Mouse (Mus musculus): ENCODE measurements around the gene Hsd17b14. TPM values are rescaled to one million over a fixed set of nuclear protein-coding genes. Genes with fewer than 3 reads are reported as not detected.

Hsd17b14 gene
- polyA plus RNA-seq, 1 experiment from 2014 or later, result 0.52 TPM

DNA sequence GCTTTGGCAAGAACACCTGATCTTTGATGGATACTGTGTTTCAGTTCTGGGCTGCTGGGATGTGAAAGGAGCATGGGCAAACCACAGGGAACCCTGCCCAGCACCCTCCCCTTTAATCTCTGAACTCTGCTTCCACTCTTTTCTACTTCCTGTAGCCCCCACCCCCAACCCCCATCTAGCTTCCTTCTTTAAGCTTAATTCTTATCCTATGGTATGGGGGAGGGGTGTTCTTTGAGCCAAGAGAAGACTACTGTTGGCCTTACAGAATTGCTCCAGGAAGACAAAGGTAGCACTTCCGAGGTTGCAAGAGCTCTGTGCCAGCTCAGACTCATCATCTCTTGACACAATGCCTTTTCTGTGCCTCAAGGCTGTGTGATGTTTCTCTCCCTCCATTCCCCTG lies 17.3 kb downstream of the Hsd17b14 start:
- H3K36me3 ChIP-seq (replicated peaks), result peaks cover 16% of the 10 kb centered on the region
- H3K4me2 ChIP-seq, result no peak overlapping the region
- no peak overlapping the region for H3K27ac ChIP-seq
- ATAC-seq (ENCODE audit: low FRiP score), result no peak
- H3K4me1 ChIP-seq, result peaks cover 29% of the 10 kb centered on the region
- no peaks in the 10 kb centered on the region for H3K27me3 ChIP-seq
- no peaks in the 10 kb centered on the region for H3K9me3 ChIP-seq
- H3K4me3 ChIP-seq (replicated peaks), result no peak overlapping the region
- WGBS, result 57% methylated on average over 1 of the region's 1 CpGs
- no peak overlapping the region for H3K9ac ChIP-seq

DNA sequence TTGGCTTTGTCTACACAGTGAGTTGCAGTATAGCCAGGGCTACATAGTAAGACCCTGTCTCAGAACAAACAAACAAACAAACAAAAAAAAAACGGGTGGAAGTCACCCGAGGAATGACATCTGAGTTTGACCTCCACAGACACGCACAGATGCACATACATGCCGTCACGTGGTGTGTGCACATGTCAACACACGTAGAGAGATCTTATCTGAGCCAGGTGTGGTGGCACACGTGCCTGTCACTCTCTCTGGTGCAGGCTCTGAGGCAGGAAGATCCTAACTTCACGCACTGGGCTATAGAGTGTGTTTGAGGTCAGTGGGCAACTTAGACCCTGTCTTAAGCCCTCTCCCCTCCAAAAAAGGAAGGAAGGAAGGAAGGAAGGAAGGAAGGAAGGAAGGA lies 19.3 kb downstream of the Hsd17b14 start:
- H3K4me2 ChIP-seq, result no peak overlapping the region
- no peak overlapping the region for H3K27ac ChIP-seq
- H3K27me3 ChIP-seq, result no peaks in the 10 kb centered on the region
- peaks cover 22% of the 10 kb centered on the region for H3K36me3 ChIP-seq (replicated peaks)
- no peak overlapping the region for H3K4me3 ChIP-seq (replicated peaks)
- WGBS, result 84% methylated on average over 8 of the region's 8 CpGs
- H3K9me3 ChIP-seq, result no peaks in the 10 kb centered on the region
- no peak for ATAC-seq (ENCODE audit: low FRiP score)
- peaks cover 14% of the 10 kb centered on the region for H3K4me1 ChIP-seq
- H3K9ac ChIP-seq, result no peak overlapping the region

DNA sequence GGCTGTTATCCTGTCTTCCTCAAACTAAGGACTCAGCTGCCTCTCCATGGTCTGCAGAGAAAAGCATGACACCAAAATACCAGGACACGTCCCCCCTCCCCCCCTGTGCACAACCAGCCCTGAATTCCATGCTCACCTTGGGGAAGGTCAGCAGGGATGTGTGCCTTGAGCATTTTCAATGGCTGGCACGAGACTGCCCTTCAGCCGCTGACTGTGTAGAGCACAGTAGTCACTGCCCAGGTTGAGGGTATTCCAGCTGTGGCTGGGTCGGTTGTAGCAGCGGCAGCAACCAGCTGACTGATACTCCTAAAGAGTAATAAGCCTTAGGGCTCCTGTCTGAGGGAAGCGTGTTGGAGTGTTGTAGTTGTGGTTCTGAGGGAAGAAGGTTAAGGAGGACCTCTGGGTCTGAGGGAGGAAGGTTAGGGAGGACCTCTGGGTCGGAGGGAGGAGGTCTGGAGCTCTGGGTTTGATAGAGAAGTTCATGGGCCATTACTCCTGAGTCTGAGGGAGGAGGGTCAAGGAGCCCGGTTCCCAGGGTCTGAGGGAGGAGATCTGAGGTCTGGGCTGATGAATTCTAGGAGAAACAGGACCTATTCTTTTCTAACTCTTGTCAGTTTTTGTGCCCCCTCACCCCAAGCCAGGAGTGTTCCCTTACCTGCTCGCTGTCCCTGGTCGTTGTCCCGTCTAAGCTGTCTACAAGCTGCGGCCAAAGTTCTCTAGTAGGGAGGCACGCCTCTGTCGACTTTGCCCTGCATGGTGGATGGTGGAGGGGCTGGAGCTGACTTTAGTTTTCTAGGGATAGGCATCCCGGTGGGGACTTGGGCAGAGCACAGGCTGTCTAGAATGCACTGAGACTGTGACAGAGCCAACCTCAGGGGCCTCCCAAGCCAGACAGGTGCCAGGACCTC lies 20.0 kb downstream of the Hsd17b14 start:
- WGBS, result 90% methylated on average over 15 of the region's 15 CpGs
- no peak for ATAC-seq (ENCODE audit: low FRiP score)

DNA sequence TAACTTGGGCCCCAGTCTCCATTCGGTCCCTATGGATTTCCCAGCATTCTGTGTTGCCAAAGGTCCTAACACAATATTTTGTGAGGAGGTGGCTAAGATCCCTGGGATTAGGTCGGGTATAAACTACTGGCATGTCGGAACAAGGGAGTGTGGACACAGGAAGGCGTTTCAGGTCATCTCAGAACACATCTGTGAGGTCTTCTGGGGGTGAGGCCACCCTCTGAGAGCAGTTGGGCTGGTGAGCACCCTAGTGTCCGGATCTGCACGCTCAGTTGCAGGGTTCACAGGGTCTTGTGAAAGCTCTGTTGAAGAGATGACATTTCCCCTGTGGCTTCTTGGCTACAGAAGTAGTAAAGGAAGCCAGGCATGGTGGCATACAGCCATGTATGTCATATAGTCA lies 31.2 kb downstream of the Hsd17b14 start:
- Histone ChIP-seq H3K4me3 (replicated peaks) (no peak overlapping the region), H3K36me3 (replicated peaks) (peaks cover 23% of the 10 kb centered on the region), H3K4me1 (peaks cover 4% of the 10 kb centered on the region), H3K9ac (no peak overlapping the region), H3K27ac (no peak overlapping the region), H3K9me3 (no peaks in the 10 kb centered on the region), H3K4me2 (no peak overlapping the region), H3K27me3 (no peaks in the 10 kb centered on the region)
- ATAC-seq (ENCODE audit: low FRiP score), result no peak
- WGBS, result 88% methylated on average over 6 of the region's 6 CpGs

More for the DNA sequence above, 20.0 kb downstream of the Hsd17b14 start:
- Histone ChIP-seq H3K4me2 (no peak overlapping the region), H3K9me3 (no peaks in the 10 kb centered on the region), H3K36me3 (replicated peaks) (peaks cover 22% of the 10 kb centered on the region), H3K4me1 (peaks cover 14% of the 10 kb centered on the region), H3K27me3 (no peaks in the 10 kb centered on the region), H3K4me3 (replicated peaks) (no peak overlapping the region), H3K9ac (no peak overlapping the region), H3K27ac (no peak overlapping the region)

DNA sequence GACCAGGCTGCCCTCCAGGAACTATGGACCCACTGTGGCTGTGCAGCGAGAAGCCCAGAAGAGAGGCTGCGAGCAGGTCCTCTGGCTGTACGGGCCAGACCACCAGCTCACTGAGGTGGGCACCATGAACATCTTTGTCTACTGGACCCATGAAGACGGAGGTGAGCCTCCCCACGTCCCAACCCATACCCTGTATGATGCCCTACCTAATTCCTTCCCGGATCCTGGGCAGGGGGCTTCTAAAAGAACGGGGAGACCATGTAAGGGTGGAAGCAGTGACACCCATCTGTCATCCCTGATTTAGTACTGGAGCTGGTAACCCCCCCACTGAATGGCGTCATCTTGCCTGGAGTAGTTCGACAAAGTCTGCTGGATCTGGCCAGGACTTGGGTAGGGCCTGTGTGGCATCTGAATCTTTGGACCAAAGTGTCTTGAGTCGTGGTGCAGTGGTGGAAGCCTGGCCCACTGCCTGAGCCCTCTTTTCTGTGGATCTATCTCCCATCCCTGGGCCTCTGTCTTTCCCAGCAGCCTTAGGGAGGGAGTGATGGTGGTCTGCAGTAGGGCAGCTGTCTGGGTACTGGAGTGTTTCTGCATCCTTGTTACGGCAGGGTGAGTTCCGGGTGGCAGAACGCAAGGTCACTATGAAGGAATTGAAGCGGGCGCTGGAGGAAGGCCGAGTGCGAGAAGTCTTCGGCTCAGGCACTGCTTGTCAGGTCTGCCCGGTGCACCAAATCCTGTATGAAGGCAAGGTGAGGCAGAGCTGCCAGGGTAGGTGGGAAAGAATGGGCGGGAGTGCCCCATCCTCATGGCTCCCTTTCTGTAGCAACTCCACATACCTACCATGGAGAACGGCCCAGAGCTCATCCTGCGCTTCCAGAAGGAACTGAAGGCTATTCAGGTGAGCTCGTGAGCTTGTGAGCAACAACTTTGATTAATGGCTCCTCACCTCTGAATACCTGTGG lies 33.2 kb downstream of the Hsd17b14 start:
- Histone ChIP-seq H3K27me3 (no peaks in the 10 kb centered on the region), H3K4me1 (peaks cover 4% of the 10 kb centered on the region), H3K36me3 (replicated peaks) (peaks cover 21% of the 10 kb centered on the region), H3K4me3 (replicated peaks) (no peak overlapping the region), H3K4me2 (no peak overlapping the region), H3K9me3 (no peaks in the 10 kb centered on the region), H3K9ac (no peak overlapping the region), H3K27ac (no peak overlapping the region)
- 93% methylated on average over 23 of the region's 23 CpGs for WGBS
- ATAC-seq (ENCODE audit: low FRiP score), result no peak

DNA sequence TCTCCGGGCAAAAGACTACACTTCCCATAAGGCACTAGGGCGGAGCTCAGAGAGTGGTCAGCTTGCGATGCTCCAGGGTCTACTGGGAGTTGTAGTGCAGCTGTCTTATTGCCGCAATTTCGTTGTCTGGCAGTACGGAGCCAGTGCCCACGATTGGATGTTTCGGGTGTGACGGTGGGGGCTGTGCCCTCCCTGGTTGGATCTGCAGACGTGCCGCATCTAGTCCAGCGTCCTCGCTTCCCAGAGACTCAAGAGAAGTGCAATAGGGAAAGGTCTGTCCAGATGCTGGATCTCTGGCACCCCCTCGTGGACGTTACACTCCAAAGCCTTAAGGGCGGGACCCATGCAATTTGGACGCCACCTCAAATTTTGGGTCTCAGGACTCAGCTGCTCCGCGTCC lies 34.5 kb downstream of the Hsd17b14 start:
- peak overlapping the region; percentile 52 for H3K4me2 ChIP-seq
- H3K9ac ChIP-seq, result no peak overlapping the region
- ATAC-seq (ENCODE audit: low FRiP score), result peak; percentile 98
- no peaks in the 10 kb centered on the region for H3K9me3 ChIP-seq
- peaks cover 4% of the 10 kb centered on the region for H3K4me1 ChIP-seq
- H3K27ac ChIP-seq, result 0 out of 2 replicates have a peak overlapping the region, but pooled peaks have one; percentile 42
- WGBS, result 7% methylated on average over 19 of the region's 19 CpGs
- H3K27me3 ChIP-seq, result no peaks in the 10 kb centered on the region
- peak overlapping the region; percentile 32 for H3K4me3 ChIP-seq (replicated peaks)
- H3K36me3 ChIP-seq (replicated peaks), result peaks cover 20% of the 10 kb centered on the region

DNA sequence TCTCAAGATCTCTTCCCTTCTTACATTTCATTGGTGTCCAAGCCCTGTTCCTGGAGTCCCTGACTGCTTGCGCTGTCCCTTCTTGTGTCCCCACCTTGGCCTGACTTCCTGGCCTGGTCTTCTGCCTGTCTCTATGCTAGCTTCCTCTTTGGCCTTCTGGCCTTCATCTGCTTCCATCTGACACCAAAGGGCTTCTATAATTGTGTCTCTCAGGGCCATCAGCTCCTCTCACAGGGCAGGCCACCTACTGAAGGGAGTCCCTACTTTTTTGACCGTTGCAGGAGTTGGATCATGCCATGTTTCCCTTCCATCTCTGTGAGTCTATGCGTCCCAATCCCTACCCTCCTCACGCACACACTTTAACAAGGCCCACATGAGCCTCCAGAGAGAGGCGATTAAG lies 35.2 kb downstream of the Hsd17b14 start:
- Histone ChIP-seq H3K36me3 (replicated peaks) (peaks cover 14% of the 10 kb centered on the region), H3K4me3 (replicated peaks) (no peak overlapping the region), H3K27me3 (no peaks in the 10 kb centered on the region), H3K27ac (0 out of 2 replicates have a peak overlapping the region, but pooled peaks have one; percentile 6), H3K4me1 (peaks cover 4% of the 10 kb centered on the region), H3K9ac (no peak overlapping the region), H3K9me3 (no peaks in the 10 kb centered on the region), H3K4me2 (no peak overlapping the region)
- ATAC-seq (ENCODE audit: low FRiP score), result no peak
- WGBS, result 94% methylated on average over 5 of the region's 5 CpGs

DNA sequence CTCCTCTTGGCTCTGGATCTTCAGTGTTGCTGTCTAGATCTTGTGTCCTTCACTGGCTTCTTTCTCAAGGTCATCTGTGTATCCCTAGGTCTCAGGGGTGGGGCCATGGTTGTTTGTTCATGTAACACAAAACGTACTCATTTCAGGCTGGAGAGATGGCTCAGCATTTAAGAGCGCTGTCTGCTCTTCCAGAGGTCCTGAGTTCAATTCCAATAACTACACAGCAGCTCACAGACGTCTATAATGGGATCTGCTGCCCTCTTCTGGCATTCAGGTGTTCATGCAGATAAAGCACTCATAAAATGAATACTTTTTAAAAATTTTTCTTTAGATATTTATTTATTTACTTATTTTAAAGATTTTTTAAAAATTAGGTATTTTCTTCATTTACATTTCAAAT lies 36.2 kb downstream of the Hsd17b14 start:
- Histone ChIP-seq H3K4me3 (replicated peaks) (no peak overlapping the region), H3K36me3 (replicated peaks) (peaks cover 5% of the 10 kb centered on the region; the same call in 1 of the 2 replicates), H3K4me1 (peaks cover 4% of the 10 kb centered on the region), H3K9me3 (no peaks in the 10 kb centered on the region), H3K27me3 (no peaks in the 10 kb centered on the region), H3K9ac (no peak overlapping the region), H3K4me2 (no peak overlapping the region), H3K27ac (no peak overlapping the region)
- WGBS, result 70% methylated on average over 3 of the region's 3 CpGs
- no peak for ATAC-seq (ENCODE audit: low FRiP score)

DNA sequence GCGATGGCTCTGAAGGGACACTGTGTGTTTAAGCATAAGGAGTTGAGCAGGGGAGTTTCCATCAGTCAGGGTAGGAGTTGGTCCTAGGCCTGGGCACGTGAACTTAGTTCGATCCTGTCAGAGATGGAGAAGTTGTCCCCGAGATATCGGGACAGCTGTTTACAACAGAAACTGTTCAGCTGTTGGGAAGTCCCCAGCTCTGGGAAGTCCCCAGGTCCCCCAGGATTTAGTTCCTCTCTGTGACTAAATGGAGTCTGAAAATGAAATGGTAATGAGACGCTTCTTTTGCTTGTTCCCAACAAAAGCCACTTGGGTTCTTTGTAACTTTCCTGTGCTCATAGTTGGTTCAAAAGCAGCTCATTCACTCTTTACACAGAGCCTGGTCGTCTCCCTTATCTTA lies 37.2 kb downstream of the Hsd17b14 start:
- no peaks in the 10 kb centered on the region for H3K27me3 ChIP-seq
- H3K27ac ChIP-seq, result no peak overlapping the region
- no peak overlapping the region for H3K9ac ChIP-seq
- 83% methylated on average over 7 of the region's 7 CpGs for WGBS
- H3K4me3 ChIP-seq (replicated peaks), result no peak overlapping the region
- no peaks in the 10 kb centered on the region; the same call in 1 of the 2 replicates for H3K36me3 ChIP-seq (replicated peaks)
- H3K4me1 ChIP-seq, result peaks cover 4% of the 10 kb centered on the region
- no peak overlapping the region for H3K4me2 ChIP-seq
- no peak for ATAC-seq (ENCODE audit: low FRiP score)
- H3K9me3 ChIP-seq, result no peaks in the 10 kb centered on the region

DNA sequence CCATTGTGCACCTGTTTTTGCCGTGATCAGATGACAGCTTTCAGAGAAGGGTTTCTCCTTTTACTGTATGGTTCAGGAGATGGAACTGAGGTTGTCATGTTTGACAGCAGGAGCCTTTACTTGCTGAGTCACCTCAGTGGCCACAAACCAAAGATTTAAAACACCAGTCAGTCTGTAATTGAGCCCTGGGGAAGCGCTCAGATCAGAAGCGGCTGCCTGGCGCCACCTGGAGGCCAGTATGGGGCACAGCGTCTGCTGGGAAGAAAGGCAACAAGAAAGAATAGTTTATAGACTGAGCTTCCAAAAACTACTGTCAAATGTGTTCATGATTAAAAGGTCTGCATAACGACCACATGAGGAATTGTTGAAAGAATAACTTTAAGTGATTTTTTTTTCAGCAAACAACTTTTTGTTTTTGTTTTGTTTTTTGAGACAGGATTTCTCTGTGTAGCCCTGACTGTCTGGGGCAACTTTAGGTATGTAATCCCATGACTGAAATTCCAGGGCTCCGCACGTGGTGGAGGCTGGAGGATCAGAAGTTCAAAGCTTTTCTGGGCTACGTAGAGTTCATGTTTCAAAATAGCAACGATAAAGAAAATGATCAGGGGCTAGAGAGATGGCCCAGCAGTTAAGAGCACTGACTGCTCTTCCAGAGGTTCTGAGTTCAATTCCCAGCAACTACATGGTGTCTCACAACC lies 38.6 kb downstream of the Hsd17b14 start:
- no peak for ATAC-seq (ENCODE audit: low FRiP score)
- WGBS, result 26% methylated on average over 10 of the region's 10 CpGs
- no peak overlapping the region for H3K4me2 ChIP-seq
- peaks cover 4% of the 10 kb centered on the region for H3K4me1 ChIP-seq
- no peak overlapping the region for H3K4me3 ChIP-seq (replicated peaks)
- H3K36me3 ChIP-seq (replicated peaks), result no peaks in the 10 kb centered on the region
- no peak overlapping the region for H3K27ac ChIP-seq
- no peak overlapping the region for H3K9ac ChIP-seq
- no peaks in the 10 kb centered on the region for H3K9me3 ChIP-seq
- H3K27me3 ChIP-seq, result no peaks in the 10 kb centered on the region

DNA sequence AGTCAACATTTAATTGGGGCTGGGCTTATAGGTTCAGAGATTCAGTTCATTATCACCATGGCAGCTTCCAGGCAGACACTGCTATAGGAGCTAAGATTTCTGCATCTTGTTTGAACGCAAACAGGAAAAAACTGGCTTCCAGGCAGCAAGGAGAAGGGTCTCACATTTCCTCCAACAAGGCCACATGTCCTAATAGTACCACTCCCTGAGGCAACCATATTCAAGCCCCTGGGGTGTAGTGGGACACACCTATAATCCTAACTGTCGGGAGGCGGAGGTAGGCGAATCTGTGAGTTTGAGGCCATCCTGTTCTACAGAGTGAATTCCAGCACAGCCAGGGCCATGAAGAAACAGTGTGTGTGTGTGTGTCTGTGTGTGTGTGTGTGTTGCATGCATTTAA lies 40.5 kb downstream of the Hsd17b14 start:
- 87% methylated on average over 4 of the region's 4 CpGs for WGBS
- Histone ChIP-seq H3K36me3 (replicated peaks) (no peaks in the 10 kb centered on the region), H3K27ac (no peak overlapping the region), H3K4me1 (0 out of 2 replicates have a peak, but pooled peaks cover 8% of the 10 kb centered on the region), H3K9me3 (no peaks in the 10 kb centered on the region), H3K9ac (no peak overlapping the region), H3K4me3 (replicated peaks) (no peak overlapping the region), H3K27me3 (no peaks in the 10 kb centered on the region), H3K4me2 (no peak overlapping the region)
- no peak for ATAC-seq (ENCODE audit: low FRiP score)

DNA sequence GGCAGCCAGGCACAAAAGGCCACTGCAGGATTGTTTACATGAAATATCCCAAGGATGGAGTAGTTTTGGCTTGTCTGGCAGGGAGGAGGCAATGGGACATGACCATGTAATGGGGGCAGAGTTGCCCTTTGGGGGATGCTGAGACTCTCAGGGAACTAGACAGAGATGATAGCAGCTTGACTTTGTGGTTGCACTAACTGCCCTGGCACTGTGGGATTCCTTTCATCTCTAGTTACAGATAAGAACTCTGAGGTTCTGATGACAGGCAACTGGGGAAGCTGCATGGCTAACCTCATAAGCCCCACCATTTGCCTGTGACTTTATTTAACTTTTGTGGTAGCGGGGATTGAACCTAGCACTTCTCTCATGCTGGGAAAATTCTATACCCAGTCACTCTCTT lies 41.4 kb downstream of the Hsd17b14 start:
- no peak overlapping the region for H3K4me3 ChIP-seq (replicated peaks)
- no peaks in the 10 kb centered on the region for H3K27me3 ChIP-seq
- no peaks in the 10 kb centered on the region for H3K36me3 ChIP-seq (replicated peaks)
- no peaks in the 10 kb centered on the region for H3K9me3 ChIP-seq
- no peak overlapping the region for H3K9ac ChIP-seq
- 0 out of 2 replicates have a peak, but pooled peaks cover 8% of the 10 kb centered on the region for H3K4me1 ChIP-seq
- no peak overlapping the region for H3K4me2 ChIP-seq
- WGBS, result 83% methylated on average over 1 of the region's 1 CpGs
- no peak for ATAC-seq (ENCODE audit: low FRiP score)
- H3K27ac ChIP-seq, result no peak overlapping the region

Measured in forebrain, embryonic 12.5 days (tissue).